Mouse (Mus musculus) gastrocnemius, adult 18-20 months (tissue): ENCODE data around the gene Elovl1. TPM values are rescaled to one million over a fixed set of nuclear protein-coding genes. Genes with fewer than 3 reads are reported as not detected.

ENCODE experiments used
- DNase-seq: peaks from one replicate; pipeline ENCODE4 v3.0.0; 2021; ENCODE audit warnings: low spot score
- total RNA-seq, 2 experiments: library from RNA; stranded (reverse); gene quantifications; 2 replicates each; pipeline ENCODE4 v1.2.3; 2021

Elovl1 gene
- total RNA-seq, 2 experiments from 2014 or later, result 5.0 to 6.9 TPM

GRCm38 (mm10) chr4:118428531-118429214 is 780 bp downstream of the Elovl1 start:
- DNase-seq, result no peak

- DNase-seq, result no peak
Observed at GRCm38 (mm10) chr4:118429215-118429895, 1.5 kb downstream of the Elovl1 start.

GRCm38 (mm10) chr4:118432332-118432731 is 4.4 kb downstream of the Elovl1 start:
- DNase-seq, result no peak

- peak; percentile 86 for DNase-seq
Observed at GRCm38 (mm10) chr4:118436820-118437603, 9.1 kb downstream of the Elovl1 start, which contains the start of gene Cdc20. Gene Cdc20 (minus strand): TSS chr4:118437352.

GRCm38 (mm10) chr4:118437829-118438253 is 9.9 kb downstream of the Elovl1 start:
- no peak for DNase-seq

GRCm38 (mm10) chr4:118445088-118445487 is 17.2 kb downstream of the Elovl1 start:
- no peak for DNase-seq

- peak; percentile 32 for DNase-seq
Observed at GRCm38 (mm10) chr4:118445781-118446414, 18.0 kb downstream of the Elovl1 start.

GRCm38 (mm10) chr4:118446415-118447153 is 18.7 kb downstream of the Elovl1 start:
- DNase-seq, result no peak

- no peak for DNase-seq
Observed at GRCm38 (mm10) chr4:118457345-118457975, 29.6 kb downstream of the Elovl1 start, which contains the start of gene Mpl. Gene Mpl (minus strand): TSS chr4:118457513.

GRCm38 (mm10) chr4:118464956-118465355 is 37.1 kb downstream of the Elovl1 start:
- no peak for DNase-seq

GRCm38 (mm10) chr4:118465697-118466163 is 37.8 kb downstream of the Elovl1 start:
- DNase-seq, result no peak

- DNase-seq, result no peak
Observed at GRCm38 (mm10) chr4:118471281-118471680, 43.4 kb downstream of the Elovl1 start.

- no peak for DNase-seq
Observed at GRCm38 (mm10) chr4:118472687-118473086, 44.8 kb downstream of the Elovl1 start.

GRCm38 (mm10) chr4:118476773-118477530 is 49.1 kb downstream of the Elovl1 start:
- no peak for DNase-seq

Other genes with a start within 250 kb of the Elovl1 start
- 10 to 100 TPM; 18.0 to 18.8 TPM for gene Kdm4a, start 248.1 kb upstream of the Elovl1 start, total RNA-seq
- gene Ptprf, start 136.7 kb upstream of the Elovl1 start, total RNA-seq, result 1 to 10 TPM; 2.0 to 2.2 TPM
- gene Szt2, start 18.8 kb upstream of the Elovl1 start, total RNA-seq, result 1 to 10 TPM; 4.6 to 5.6 TPM
- 10 to 100 TPM; 38.6 to 39.2 TPM for gene Med8, start 18.8 kb upstream of the Elovl1 start, total RNA-seq
- under 1 TPM in 1 of 2 experiments, not detected in 1; 0.32 TPM for gene Cdc20, start 9.3 kb downstream of the Elovl1 start, total RNA-seq
- not detected for gene Mpl, start 29.4 kb downstream of the Elovl1 start, total RNA-seq
- 10 to 100 TPM; 11.0 to 14.3 TPM for gene Tie1, start 62.0 kb downstream of the Elovl1 start, total RNA-seq
- not detected for gene 2610528J11Rik, start 98.9 kb downstream of the Elovl1 start, total RNA-seq
- not detected for gene Tmem125, start 116.0 kb downstream of the Elovl1 start, total RNA-seq
- not detected for gene Cfap57, start 192.7 kb downstream of the Elovl1 start, total RNA-seq
- 10 to 100 TPM; 23.6 to 26.9 TPM for gene Ebna1bp2, start 192.7 kb downstream of the Elovl1 start, total RNA-seq
- gene Olfr62, start 230.9 kb downstream of the Elovl1 start, total RNA-seq, result not detected